ENCODE assay signal across 22 mouse cellular contexts in the genomic region with DNA sequence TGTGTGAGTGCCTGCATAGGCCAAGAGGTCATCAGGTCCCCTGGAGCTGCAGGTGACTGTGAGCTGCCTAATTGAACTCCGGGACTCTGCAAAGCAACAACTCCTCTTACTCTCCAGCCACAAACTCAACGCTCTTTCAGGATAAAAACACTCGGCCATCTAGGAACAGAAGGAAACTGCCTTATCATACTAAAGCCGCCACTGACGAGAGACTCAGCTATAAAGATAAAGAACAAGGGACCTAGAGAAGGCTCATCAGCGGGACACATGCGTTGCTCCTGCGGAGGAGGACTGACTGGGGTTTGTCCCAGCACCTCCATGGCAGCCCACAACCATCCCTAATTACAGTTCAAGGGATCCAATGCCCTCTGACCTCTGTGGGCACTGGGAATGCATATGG. TPM values are rescaled to one million over a fixed set of nuclear protein-coding genes. Genes with fewer than 3 reads are reported as not detected.
DNase-seq lines count a peak whose midpoint lies in the region; ATAC-seq and TF ChIP-seq lines count a peak whose summit lies in the region.
"Had no signal": no experiment of that assay in that cellular context is flagged by ENCODE, and none has a peak within 500 bp of the region (broad histone marks: within the 10 kb centered on the region; RNA-seq: fewer than 3 reads in every experiment).

No protein-coding gene starts in this region.

- no peak for TF ChIP-seq RAD21 in MEL (IDR thresholded peaks at IDR 0.05; ENCODE audit: low read depth, low read length)

- peak; percentile 77 for ATAC-seq in liver, embryonic 12.5 days
- ATAC-seq in liver, embryonic 16.5 days (ENCODE audit: low read depth), result peak; percentile 66
- no peak for ATAC-seq in lung, postnatal 0 days
- ATAC-seq: forebrain, embryonic 15.5 days; hindbrain, postnatal 0 days had no signal

- DNase-seq in MEL (ENCODE audit: low read depth, low spot score), result peak; percentile 70
- DNase-seq in c-Kit-positive CD71-positive TER-119-positive erythroid progenitor cells, embryonic 14.5 days (ENCODE audit: low spot score), result peak; percentile 47
- no peak for DNase-seq in lung, postnatal 0 days (ENCODE audit: low spot score)
- no peak for DNase-seq in spleen, postnatal 36 days (ENCODE audit: low spot score in 2 of 2)
- DNase-seq in layer of hippocampus, postnatal 14 days (ENCODE audit: low spot score in 2 of 2), result no peak
- no peak for DNase-seq in embryonic facial prominence, embryonic 10.5 days (ENCODE audit: low spot score)
- DNase-seq: adrenal gland, postnatal 10 days; cerebellum, adult 8-10 months; cerebellum, postnatal 14 days; gastrocnemius, postnatal 36 days; heart, adult 11 months; heart, postnatal 14 days had no signal

- H3K27ac ChIP-seq in MEL (ENCODE audit: control insufficient read depth, low read depth, low read length), result peak overlapping the region; percentile 38
- H3K27ac ChIP-seq in liver, embryonic 12.5 days, result no peak overlapping the region
- no peak overlapping the region for H3K27ac ChIP-seq in liver, embryonic 16.5 days (ENCODE audit: low read length)
- H3K27ac ChIP-seq in lung, postnatal 0 days (ENCODE audit: low read length), result no peak overlapping the region
- H3K27ac ChIP-seq in embryonic facial prominence, embryonic 10.5 days (replicated peaks), result no peak overlapping the region
- H3K27ac ChIP-seq: embryonic facial prominence, embryonic 13.5 days; forebrain, embryonic 10.5 days; forebrain, embryonic 15.5 days; heart, embryonic 10.5 days; heart, embryonic 15.5 days; hindbrain, embryonic 13.5 days; hindbrain, postnatal 0 days had no signal

- no peak overlapping the region for H3K4me2 ChIP-seq in liver, embryonic 12.5 days
- H3K4me2 ChIP-seq in liver, embryonic 16.5 days (ENCODE audit: low read depth, low read length), result no peak overlapping the region
- H3K4me2 ChIP-seq in lung, postnatal 0 days (replicated peaks; ENCODE audit: low read depth, low read length), result no peak overlapping the region
- H3K4me2 ChIP-seq: embryonic facial prominence, embryonic 13.5 days; forebrain, embryonic 15.5 days; heart, embryonic 15.5 days; hindbrain, embryonic 13.5 days had no signal

- H3K27me3 ChIP-seq in MEL (ENCODE audit: control insufficient read depth in 1 of 2, insufficient read depth in 2 of 2, low read length in 2 of 2), result no peaks in the 10 kb centered on the region
- H3K27me3 ChIP-seq in liver, embryonic 12.5 days (replicated peaks), result no peaks in the 10 kb centered on the region
- no peaks in the 10 kb centered on the region for H3K27me3 ChIP-seq in liver, embryonic 16.5 days (ENCODE audit: control insufficient read depth, insufficient read depth, low read depth, low read length)
- H3K27me3 ChIP-seq in lung, postnatal 0 days (replicated peaks; ENCODE audit: insufficient read depth, low read length), result no peaks in the 10 kb centered on the region
- no peaks in the 10 kb centered on the region for H3K27me3 ChIP-seq in embryonic facial prominence, embryonic 10.5 days (replicated peaks; ENCODE audit: low read depth, poor library complexity, severe bottlenecking)
- H3K27me3 ChIP-seq: CH12.LX; embryonic facial prominence, embryonic 13.5 days; forebrain, embryonic 15.5 days; heart, embryonic 15.5 days; hindbrain, embryonic 13.5 days had no signal

- no peaks in the 10 kb centered on the region for H3K9me3 ChIP-seq in MEL (replicated peaks; ENCODE audit: insufficient read depth, low read length)
- 0 out of 2 replicates have a peak, but pooled peaks cover 4% of the 10 kb centered on the region for H3K9me3 ChIP-seq in liver, embryonic 12.5 days (replicated peaks)
- H3K9me3 ChIP-seq in liver, embryonic 16.5 days (replicated peaks; ENCODE audit: control insufficient read depth, low read length), result no peaks in the 10 kb centered on the region
- no peaks in the 10 kb centered on the region for H3K9me3 ChIP-seq in lung, postnatal 0 days (ENCODE audit: low read length)
- 0 out of 2 replicates have a peak, but pooled peaks cover 3% of the 10 kb centered on the region for H3K9me3 ChIP-seq in embryonic facial prominence, embryonic 10.5 days
- H3K9me3 ChIP-seq: embryonic facial prominence, embryonic 13.5 days; forebrain, embryonic 10.5 days; forebrain, embryonic 15.5 days; heart, embryonic 10.5 days; heart, embryonic 15.5 days; hindbrain, embryonic 13.5 days had no signal

- no peak for TF ChIP-seq POLR2A in MEL (IDR thresholded peaks at IDR 0.05; ENCODE audit: control insufficient read depth in 1 of 2, insufficient read depth in 1 of 2, low read depth in 1 of 2, low read length in 2 of 2, poor library complexity in 1 of 2)

- peaks cover 15 to 29% of the 10 kb centered on the region in 2 experiments for H3K4me1 ChIP-seq in MEL (ENCODE audit: control insufficient read depth in 1 of 2, insufficient read depth in 2 of 2, low read length in 2 of 2)
- peaks cover 37% of the 10 kb centered on the region for H3K4me1 ChIP-seq in liver, embryonic 12.5 days
- peaks cover 8% of the 10 kb centered on the region for H3K4me1 ChIP-seq in liver, embryonic 16.5 days (ENCODE audit: control insufficient read depth, low read depth, low read length)
- no peaks in the 10 kb centered on the region for H3K4me1 ChIP-seq in lung, postnatal 0 days (ENCODE audit: insufficient read depth, low read depth, low read length)
- H3K4me1 ChIP-seq in embryonic facial prominence, embryonic 10.5 days, result no peaks in the 10 kb centered on the region
- H3K4me1 ChIP-seq: embryonic facial prominence, embryonic 13.5 days; forebrain, embryonic 10.5 days; forebrain, embryonic 15.5 days; heart, embryonic 15.5 days; hindbrain, embryonic 13.5 days had no signal

- WGBS in liver, embryonic 12.5 days (ENCODE audit: insufficient replicate concordance), result 19% methylated on average over 8 of the region's 8 CpGs
- 21% methylated on average over 8 of the region's 8 CpGs for WGBS in liver, embryonic 16.5 days (ENCODE audit: insufficient replicate concordance)
- WGBS in lung, postnatal 0 days, result 66% methylated on average over 8 of the region's 8 CpGs
- 88% methylated on average over 8 of the region's 8 CpGs for WGBS in embryonic facial prominence, embryonic 10.5 days

- H3K9ac ChIP-seq in MEL (ENCODE audit: control insufficient read depth, low read depth, low read length, poor library complexity, severe bottlenecking), result no peak overlapping the region
- no peak overlapping the region for H3K9ac ChIP-seq in liver, embryonic 12.5 days
- H3K9ac ChIP-seq in liver, embryonic 16.5 days (ENCODE audit: low read depth, low read length), result no peak overlapping the region
- no peak overlapping the region for H3K9ac ChIP-seq in lung, postnatal 0 days (replicated peaks; ENCODE audit: low read depth)
- H3K9ac ChIP-seq: embryonic facial prominence, embryonic 13.5 days; forebrain, embryonic 15.5 days; heart, embryonic 15.5 days; hindbrain, embryonic 13.5 days had no signal

- peaks cover 3 to 21% of the 10 kb centered on the region in 2 experiments for H3K36me3 ChIP-seq in MEL (ENCODE audit: control insufficient read depth in 1 of 2, insufficient read depth in 2 of 2, low read length in 2 of 2)
- peaks cover 60% of the 10 kb centered on the region for H3K36me3 ChIP-seq in liver, embryonic 12.5 days
- H3K36me3 ChIP-seq in liver, embryonic 16.5 days (ENCODE audit: control insufficient read depth, insufficient read depth), result peaks cover 4% of the 10 kb centered on the region
- 0 out of 2 replicates have a peak, but pooled peaks cover 6% of the 10 kb centered on the region for H3K36me3 ChIP-seq in lung, postnatal 0 days (ENCODE audit: insufficient read depth, low read length)
- H3K36me3 ChIP-seq in embryonic facial prominence, embryonic 10.5 days (replicated peaks), result peaks cover 56% of the 10 kb centered on the region

- TF ChIP-seq EP300 in MEL (IDR thresholded peaks at IDR 0.05; ENCODE audit: low read depth in 1 of 2, low read length in 2 of 2), result peak; percentile 77 to 81
- no peak for TF ChIP-seq EP300 in lung, postnatal 0 days (IDR thresholded peaks at IDR 0.05)

- no peak for TF ChIP-seq CTCF in MEL (IDR thresholded peaks at IDR 0.05 in 2 of 3, conservative IDR thresholded peaks at IDR 0.05 in 1 of 3; ENCODE audit: control insufficient read depth in 1 of 3, insufficient read depth in 1 of 3, low read depth in 2 of 3, low read length in 3 of 3, poor library complexity in 1 of 3, severe bottlenecking in 1 of 3)
- no peak for TF ChIP-seq CTCF in lung, postnatal 0 days (IDR thresholded peaks at IDR 0.05)

- H3K4me3 ChIP-seq in MEL (ENCODE audit: control insufficient read depth in 1 of 2, insufficient read depth in 1 of 2, low read depth in 2 of 2, low read length in 2 of 2), result no peak overlapping the region
- H3K4me3 ChIP-seq in liver, embryonic 12.5 days, result no peak overlapping the region
- no peak overlapping the region for H3K4me3 ChIP-seq in liver, embryonic 16.5 days (ENCODE audit: low read depth, low read length)
- no peak overlapping the region for H3K4me3 ChIP-seq in lung, postnatal 0 days (ENCODE audit: low read depth, low read length)
- H3K4me3 ChIP-seq in embryonic facial prominence, embryonic 10.5 days, result no peak overlapping the region
- H3K4me3 ChIP-seq: embryonic facial prominence, embryonic 13.5 days; forebrain, embryonic 10.5 days; forebrain, embryonic 15.5 days; heart, embryonic 10.5 days; heart, embryonic 15.5 days; hindbrain, embryonic 13.5 days had no signal

- no peaks in the 10 kb centered on the region for H3K79me2 ChIP-seq in MEL (ENCODE audit: control insufficient read depth, insufficient read depth, low read length, poor library complexity)

TF ChIP-seq in MEL, 35 proteins besides CTCF, POLR2A, EP300 and RAD21 (continues in another document):
- no peak for TF ChIP-seq ELF1 (IDR thresholded peaks at IDR 0.05; ENCODE audit: low read depth, low read length)

RNA-seq across cellular contexts. Expression of gene Cog7, which starts 13.3 kb away (rescaled TPM):
- 17.1 and 17.7 TPM in 2 replicates for total RNA-seq in MEL (2012; rRNA removed)
- polyA plus RNA-seq in MEL (2012; ENCODE audit: insufficient read depth in 1 of 2, insufficient read length in 2 of 2, low read depth in 1 of 2, low replicate concordance in 2 of 2, missing spikeins in 1 of 2), result 10 to 100 TPM in 1 of 2 experiments, not detected in 1; 21.2 TPM
- 15.1 and 16.7 TPM in 2 replicates for polyA plus RNA-seq in liver, embryonic 12.5 days (2016; fragmentation: Nextera tagmentation; extraction: Ambion mirVana)
- 9.6 and 9.9 TPM in 2 replicates for polyA plus RNA-seq in liver, embryonic 16.5 days (2015; fragmentation: Nextera tagmentation; extraction: Ambion mirVana)
- polyA plus RNA-seq in lung, postnatal 0 days (2015; fragmentation: Nextera tagmentation; extraction: Ambion mirVana), result 13.4 and 18.3 TPM in 2 replicates
- 10 to 100 TPM; 32.7 to 33.9 TPM for total RNA-seq in layer of hippocampus, postnatal 14 days (2021)
- 22.0 and 23.0 TPM in 2 replicates for polyA plus RNA-seq in embryonic facial prominence, embryonic 10.5 days (2016; fragmentation: Nextera tagmentation; extraction: Ambion mirVana)

RNA-seq across cellular contexts. Expression of gene Gga2, which starts 52.8 kb away (rescaled TPM):
- 30.1 and 35.2 TPM in 2 replicates for total RNA-seq in MEL (2012; rRNA removed)
- polyA plus RNA-seq in MEL (2012; ENCODE audit: insufficient read depth in 1 of 2, insufficient read length in 2 of 2, low read depth in 1 of 2, low replicate concordance in 2 of 2, missing spikeins in 1 of 2), result 10 to 100 TPM; 29.5 to 95.3 TPM
- polyA plus RNA-seq in liver, embryonic 12.5 days (2016; fragmentation: Nextera tagmentation; extraction: Ambion mirVana), result 65.3 and 68.4 TPM in 2 replicates
- polyA plus RNA-seq in liver, embryonic 16.5 days (2015; fragmentation: Nextera tagmentation; extraction: Ambion mirVana), result 32.6 and 34.6 TPM in 2 replicates
- polyA plus RNA-seq in lung, postnatal 0 days (2015; fragmentation: Nextera tagmentation; extraction: Ambion mirVana), result 22.3 and 28.3 TPM in 2 replicates
- total RNA-seq in layer of hippocampus, postnatal 14 days (2021), result 10 to 100 TPM; 29.2 to 29.7 TPM
- polyA plus RNA-seq in embryonic facial prominence, embryonic 10.5 days (2016; fragmentation: Nextera tagmentation; extraction: Ambion mirVana), result 111 and 124 TPM in 2 replicates

Comparison
In these comparisons a context has a peak if more than half of its experiments do, and no peak if none do; other contexts are left out.
1. DNase-seq: peak in MEL (single experiment) and c-Kit-positive CD71-positive TER-119-positive erythroid progenitor cells, embryonic 14.5 days (single experiment); none in lung, postnatal 0 days (single experiment), spleen, postnatal 36 days (0 of 2), layer of hippocampus, postnatal 14 days (0 of 2) and embryonic facial prominence, embryonic 10.5 days (single experiment).